Mouse (Mus musculus): ENCODE measurements around the gene Wwc1. TPM values are rescaled to one million over a fixed set of nuclear protein-coding genes. Genes with fewer than 3 reads are reported as not detected.

Gene Wwc1
- total RNA-seq (2023), result under 1 TPM; 0.26 to 0.27 TPM

GRCm38 (mm10) chr11:35980411-35980917, at the start of gene Wwc1:
Wwc1 (minus strand) TSS chr11:35980527.

DNA sequence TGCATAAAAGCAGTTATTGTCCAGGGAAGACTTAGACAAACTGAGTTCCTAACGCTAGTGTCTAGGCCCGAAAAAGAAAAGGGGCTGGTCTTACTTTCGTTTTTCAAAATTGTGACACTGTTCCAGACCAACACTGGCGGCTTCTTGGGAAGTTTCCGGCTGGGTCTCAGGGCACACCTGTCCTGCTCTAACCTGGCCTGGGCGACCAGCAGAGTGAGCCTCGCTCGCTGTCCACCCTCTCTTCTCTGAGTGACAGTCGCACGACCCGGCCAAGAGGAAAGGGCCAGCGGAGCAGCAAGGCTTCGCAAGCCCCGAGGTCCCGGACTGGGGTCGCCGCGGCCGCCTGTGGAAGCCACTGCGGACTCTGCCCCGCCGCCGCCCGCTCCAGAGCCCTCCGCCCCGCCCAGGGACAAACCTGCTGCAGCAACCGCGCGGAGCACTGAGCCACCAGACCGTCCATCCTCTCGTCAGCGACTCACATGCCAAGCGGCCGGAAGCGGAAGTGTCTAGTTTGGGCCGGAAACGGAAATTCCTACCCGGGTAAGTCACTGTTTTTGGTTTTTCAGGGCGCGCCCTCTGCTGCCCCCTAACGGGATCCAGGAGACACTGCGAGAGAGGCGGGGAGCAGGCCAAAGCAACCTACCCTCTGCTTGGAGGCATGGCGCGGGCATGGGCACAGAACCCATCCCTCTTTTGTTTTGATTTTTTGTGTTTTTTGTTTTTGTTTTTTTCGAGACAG, 146.1 kb downstream of the Wwc1 start, which contains the start of gene Rars:
Rars (minus strand) TSS at position 485 of the 739 bp plus-strand sequence.

DNA sequence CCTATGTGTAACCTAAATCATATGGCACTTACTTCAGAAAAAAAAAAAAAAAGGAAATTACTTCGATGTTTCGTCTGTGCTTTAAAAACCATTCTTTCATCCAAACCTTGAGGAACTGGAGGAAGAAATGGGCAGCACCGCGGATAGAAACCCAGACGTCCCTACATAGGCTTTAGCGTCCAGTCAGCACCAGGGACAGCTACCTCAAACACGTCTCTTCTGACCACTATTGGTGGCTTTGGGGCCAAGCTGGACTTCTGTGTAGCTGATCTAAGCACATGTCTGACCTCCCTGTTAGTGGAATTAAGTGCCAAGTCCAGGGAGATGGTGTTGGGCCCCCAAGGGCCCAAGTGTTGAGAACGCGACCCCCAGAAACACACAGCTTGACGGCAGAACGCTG, 181.5 kb downstream of the Wwc1 start, which contains the start of gene Fbll1:
Fbll1 (minus strand) TSS at position 11 of the 400 bp plus-strand sequence.

Other genes with a start within 250 kb of the Wwc1 start
- gene Pank3, start 211.0 kb downstream of the Wwc1 start, total RNA-seq (2023), result 10 to 100 TPM; 27.0 to 28.0 TPM
- gene Fbll1, start 181.6 kb downstream of the Wwc1 start, total RNA-seq (2023), result not detected
- 10 to 100 TPM; 75.7 to 75.8 TPM for gene Rars, start 146.0 kb downstream of the Wwc1 start, total RNA-seq (2023)